Mouse (Mus musculus): ENCODE measurements around the gene Lypd5. TPM values are rescaled to one million over a fixed set of nuclear protein-coding genes. Genes with fewer than 3 reads are reported as not detected.

The Lypd5 gene
- polyA plus RNA-seq, 1 experiment from 2014 or later, result not detected

DNA sequence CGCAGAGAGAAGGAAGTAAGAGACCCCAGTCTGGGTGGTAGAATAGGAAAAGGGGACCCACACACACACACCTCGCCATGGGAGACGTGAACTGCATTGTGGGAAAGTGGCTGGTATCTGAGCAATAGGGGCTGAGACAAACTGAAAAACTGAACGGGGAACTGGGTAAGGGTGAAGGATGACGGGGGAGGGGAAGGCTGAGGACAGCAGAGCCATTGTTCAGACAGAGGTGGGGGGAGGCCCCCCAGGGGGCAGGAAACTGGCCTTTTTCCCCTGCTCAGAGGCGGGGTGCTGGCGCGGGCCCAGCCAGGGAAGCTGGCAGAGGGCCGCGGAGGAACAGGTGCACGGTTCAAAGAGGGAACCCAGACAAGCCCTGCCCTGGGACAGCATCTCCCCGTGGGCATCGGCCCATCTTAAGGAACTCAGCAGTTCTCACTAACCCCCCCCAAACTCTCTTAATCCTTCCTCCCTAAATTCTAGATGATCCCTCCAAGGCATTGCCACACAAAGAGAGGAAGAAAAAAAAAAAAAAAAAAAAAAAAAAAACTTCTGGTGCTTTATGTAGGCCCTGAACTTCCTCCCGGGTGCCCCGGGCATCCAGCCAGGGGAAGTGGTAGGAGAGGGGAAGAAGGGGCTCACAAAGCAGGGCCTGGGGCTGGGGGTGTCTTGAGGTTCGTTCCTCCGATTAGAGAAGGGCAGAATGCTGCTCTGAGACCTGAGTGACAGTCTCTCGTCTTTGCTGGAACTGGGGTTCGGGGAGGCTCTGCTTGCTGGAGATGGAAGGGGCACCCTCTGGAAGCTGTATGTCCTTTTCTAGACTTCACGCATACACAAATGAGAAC lies 24.8 kb downstream of the Lypd5 start:
- no peaks in the 10 kb centered on the region for H3K36me3 ChIP-seq (ENCODE audit: control insufficient read depth, insufficient read depth)
- H3K9me3 ChIP-seq (replicated peaks; ENCODE audit: control insufficient read depth, low read length), result no peaks in the 10 kb centered on the region
- peaks cover 15% of the 10 kb centered on the region for H3K4me1 ChIP-seq (ENCODE audit: control insufficient read depth, insufficient read depth, low read length)
- WGBS, result 45% methylated on average over 17 of the region's 20 CpGs
- H3K27me3 ChIP-seq (ENCODE audit: control insufficient read depth, insufficient read depth, low read length), result peaks cover 2% of the 10 kb centered on the region; the same call in 1 of the 2 replicates
- peak overlapping the region; percentile 40 for H3K4me2 ChIP-seq (ENCODE audit: low read depth, low read length)
- peak; percentile 8; the same call in 1 of the 2 replicates for ATAC-seq (replicated peaks; ENCODE audit: extremely low read depth, insufficient read depth, low FRiP score)
- 0 out of 2 replicates have a peak overlapping the region, but pooled peaks have one; percentile 11 for H3K9ac ChIP-seq (ENCODE audit: low read length)
- peak overlapping the region; percentile 77 for H3K27ac ChIP-seq (ENCODE audit: low read length)
- peak overlapping the region; percentile 7; the same call in 1 of the 2 replicates for H3K4me3 ChIP-seq (ENCODE audit: low read length)

DNA sequence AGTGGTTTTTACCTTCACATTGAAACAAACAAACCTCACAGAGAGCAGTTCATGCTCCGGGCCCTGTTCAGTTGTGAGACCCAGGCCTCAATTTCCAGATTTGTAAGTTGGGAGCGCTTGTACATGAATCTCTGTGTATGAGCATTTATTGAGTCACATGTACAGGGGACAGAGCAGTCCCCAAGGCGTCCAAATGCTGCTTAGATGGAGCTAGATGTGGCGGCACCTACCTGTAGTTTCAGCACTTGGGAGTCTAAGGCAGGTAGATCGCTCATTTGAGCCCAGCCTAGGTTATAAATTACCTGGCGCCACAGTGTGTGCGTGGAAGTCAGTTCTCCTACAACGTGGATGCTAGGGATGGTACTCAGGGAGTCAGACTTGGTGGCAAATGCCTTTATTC lies 27.5 kb downstream of the Lypd5 start:
- H3K4me2 ChIP-seq (ENCODE audit: low read depth, low read length), result no peak overlapping the region
- H3K9ac ChIP-seq (ENCODE audit: low read length), result no peak overlapping the region
- no peak overlapping the region for H3K27ac ChIP-seq (ENCODE audit: low read length)

DNA sequence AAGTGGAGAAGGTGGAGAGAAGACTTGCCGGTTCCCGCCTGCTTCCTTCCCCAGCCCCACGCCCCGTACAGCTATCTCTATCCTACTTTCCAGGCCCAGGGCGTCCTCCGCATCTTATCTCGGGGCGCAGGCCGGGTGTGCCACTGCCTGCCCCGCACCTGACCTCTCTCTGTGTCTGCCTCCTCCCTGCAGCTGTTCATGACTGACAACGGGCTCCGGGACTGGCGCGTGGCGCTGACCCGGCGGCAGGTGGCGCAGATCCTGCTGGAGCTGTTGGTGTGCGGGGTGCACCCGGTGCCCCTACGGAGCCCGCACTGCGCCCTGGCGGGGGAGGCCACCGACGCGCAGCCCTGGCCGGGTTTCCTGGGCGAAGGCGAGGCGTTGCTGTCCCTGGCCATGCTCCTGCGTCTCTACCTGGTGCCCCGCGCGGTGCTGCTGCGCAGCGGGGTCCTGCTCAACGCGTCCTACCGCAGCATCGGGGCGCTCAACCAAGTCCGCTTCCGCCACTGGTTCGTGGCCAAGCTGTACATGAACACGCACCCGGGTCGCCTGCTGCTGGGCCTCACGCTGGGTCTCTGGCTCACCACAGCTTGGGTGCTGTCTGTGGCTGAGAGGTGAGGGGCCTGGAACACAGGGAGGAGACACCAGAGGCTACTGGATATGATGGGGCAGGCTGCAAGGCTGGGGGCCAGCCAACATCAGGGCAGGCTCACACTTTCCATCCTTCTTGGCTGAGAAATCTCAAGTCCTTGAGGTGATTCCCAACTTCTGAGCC lies 28.3 kb downstream of the Lypd5 start:
- Histone ChIP-seq H3K36me3 (ENCODE audit: control insufficient read depth, insufficient read depth) (no peaks in the 10 kb centered on the region), H3K4me2 (ENCODE audit: low read depth, low read length) (peak overlapping the region; percentile 68), H3K4me1 (ENCODE audit: control insufficient read depth, insufficient read depth, low read length) (peaks cover 15% of the 10 kb centered on the region), H3K9me3 (replicated peaks; ENCODE audit: control insufficient read depth, low read length) (no peaks in the 10 kb centered on the region), H3K27me3 (ENCODE audit: control insufficient read depth, insufficient read depth, low read length) (no peaks in the 10 kb centered on the region; the same call in 1 of the 2 replicates), H3K9ac (ENCODE audit: low read length) (peak overlapping the region; percentile 43), H3K27ac (ENCODE audit: low read length) (0 out of 2 replicates have a peak overlapping the region, but pooled peaks have one; percentile 52), H3K4me3 (ENCODE audit: low read length) (peak overlapping the region; percentile 39)
- peak; percentile 49 for ATAC-seq (replicated peaks; ENCODE audit: extremely low read depth, insufficient read depth, low FRiP score)
- 9% methylated on average over 49 of the region's 49 CpGs for WGBS

More for the DNA sequence above, 27.5 kb downstream of the Lypd5 start:
- no peak for ATAC-seq (replicated peaks; ENCODE audit: extremely low read depth, insufficient read depth, low FRiP score)
- Histone ChIP-seq H3K9me3 (replicated peaks; ENCODE audit: control insufficient read depth, low read length) (no peaks in the 10 kb centered on the region), H3K27me3 (ENCODE audit: control insufficient read depth, insufficient read depth, low read length) (no peaks in the 10 kb centered on the region; the same call in 1 of the 2 replicates), H3K4me3 (ENCODE audit: low read length) (no peak overlapping the region), H3K36me3 (ENCODE audit: control insufficient read depth, insufficient read depth) (no peaks in the 10 kb centered on the region), H3K4me1 (ENCODE audit: control insufficient read depth, insufficient read depth, low read length) (peaks cover 15% of the 10 kb centered on the region)
- 86% methylated on average over 8 of the region's 8 CpGs for WGBS

DNA sequence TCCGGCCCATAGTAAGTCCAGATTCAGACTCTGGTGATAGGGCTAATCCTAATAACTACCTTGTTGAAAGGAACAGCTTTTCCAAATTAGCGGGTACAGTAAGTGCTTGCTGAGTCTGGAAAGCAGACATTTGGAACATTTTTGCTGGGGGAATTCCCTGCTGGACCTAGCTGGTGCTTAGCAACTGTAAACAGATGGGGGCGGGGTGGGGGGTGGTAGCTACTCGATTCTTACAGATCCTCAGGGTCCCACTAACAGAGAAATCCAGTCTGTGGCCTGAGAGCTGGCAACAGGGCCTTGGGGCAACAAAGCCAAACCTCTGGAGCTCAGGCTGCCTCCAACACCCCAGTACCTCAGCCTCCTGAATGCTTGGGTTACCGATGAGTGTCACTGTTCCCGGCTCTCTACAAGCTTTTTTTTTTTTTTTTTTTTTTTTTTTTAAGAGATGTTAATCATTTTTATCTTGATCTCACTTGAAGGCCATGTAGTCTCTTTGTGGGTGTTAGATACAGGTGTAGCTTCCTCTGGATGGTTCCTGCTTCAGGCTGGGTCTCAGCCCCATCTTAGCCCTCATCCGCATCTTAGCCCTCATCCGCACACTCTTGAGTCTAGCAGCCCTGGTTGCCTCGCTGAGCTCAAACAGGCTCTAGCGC lies 29.2 kb downstream of the Lypd5 start:
- H3K36me3 ChIP-seq (ENCODE audit: control insufficient read depth, insufficient read depth), result no peaks in the 10 kb centered on the region
- no peak overlapping the region for H3K4me2 ChIP-seq (ENCODE audit: low read depth, low read length)
- ATAC-seq (replicated peaks; ENCODE audit: extremely low read depth, insufficient read depth, low FRiP score), result no peak
- no peaks in the 10 kb centered on the region for H3K9me3 ChIP-seq (replicated peaks; ENCODE audit: control insufficient read depth, low read length)
- H3K4me3 ChIP-seq (ENCODE audit: low read length), result no peak overlapping the region
- WGBS, result 66% methylated on average over 10 of the region's 10 CpGs
- peak overlapping the region; percentile 31; the same call in 1 of the 2 replicates for H3K27ac ChIP-seq (ENCODE audit: low read length)
- H3K9ac ChIP-seq (ENCODE audit: low read length), result no peak overlapping the region
- H3K27me3 ChIP-seq (ENCODE audit: control insufficient read depth, insufficient read depth, low read length), result no peaks in the 10 kb centered on the region; the same call in 1 of the 2 replicates
- peaks cover 13% of the 10 kb centered on the region for H3K4me1 ChIP-seq (ENCODE audit: control insufficient read depth, insufficient read depth, low read length)

DNA sequence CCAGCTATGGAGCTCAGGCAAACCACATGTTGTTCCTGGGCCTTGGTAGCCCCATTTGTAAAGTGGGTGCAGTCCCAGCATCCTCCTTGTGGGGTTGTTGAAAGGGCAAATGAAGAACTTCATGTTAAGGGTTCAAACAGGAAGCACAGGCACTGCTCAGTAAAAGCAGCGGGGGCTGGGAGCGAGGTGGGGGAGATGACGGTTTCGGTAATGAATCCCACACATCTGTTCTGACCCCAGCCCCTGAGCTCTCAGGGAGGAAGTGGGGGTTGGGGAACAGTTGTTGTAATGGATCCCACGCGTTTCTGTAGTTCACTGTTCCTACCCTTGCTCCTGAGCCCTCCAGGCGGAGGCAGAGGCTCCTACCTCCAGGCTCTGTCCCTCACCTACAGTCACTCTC lies 30.9 kb downstream of the Lypd5 start:
- Histone ChIP-seq H3K36me3 (ENCODE audit: control insufficient read depth, insufficient read depth) (no peaks in the 10 kb centered on the region), H3K27ac (ENCODE audit: low read length) (peak overlapping the region; percentile 17; the same call in 1 of the 2 replicates), H3K27me3 (ENCODE audit: control insufficient read depth, insufficient read depth, low read length) (peaks cover 4% of the 10 kb centered on the region; the same call in 1 of the 2 replicates), H3K4me1 (ENCODE audit: control insufficient read depth, insufficient read depth, low read length) (peaks cover 7% of the 10 kb centered on the region), H3K9ac (ENCODE audit: low read length) (no peak overlapping the region), H3K4me2 (ENCODE audit: low read depth, low read length) (no peak overlapping the region), H3K9me3 (replicated peaks; ENCODE audit: control insufficient read depth, low read length) (no peaks in the 10 kb centered on the region), H3K4me3 (ENCODE audit: low read length) (no peak overlapping the region)
- ATAC-seq (replicated peaks; ENCODE audit: extremely low read depth, insufficient read depth, low FRiP score), result 0 out of 2 replicates have a peak, but pooled peaks have one; percentile 8
- WGBS, result 43% methylated on average over 7 of the region's 7 CpGs

DNA sequence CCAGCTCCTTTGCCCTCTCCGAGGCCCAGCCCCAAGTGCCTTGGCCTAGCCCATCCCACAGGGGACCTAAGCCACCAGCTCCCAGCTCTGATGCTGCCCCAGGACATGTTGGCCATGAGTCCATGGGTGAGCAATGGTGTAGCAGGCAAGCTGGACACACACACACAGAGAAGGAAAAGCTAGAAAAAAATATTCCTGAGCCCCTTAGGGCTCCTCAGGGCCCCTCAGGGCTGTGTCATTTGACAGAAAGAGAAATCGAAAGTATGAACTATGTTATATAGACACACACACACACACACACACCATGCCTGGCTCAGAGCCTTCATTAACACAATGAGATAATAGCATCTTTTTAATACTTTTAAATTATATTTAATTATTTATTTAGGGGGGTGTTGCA lies 31.4 kb downstream of the Lypd5 start:
- H3K4me2 ChIP-seq (ENCODE audit: low read depth, low read length), result no peak overlapping the region
- H3K9ac ChIP-seq (ENCODE audit: low read length), result no peak overlapping the region
- H3K4me3 ChIP-seq (ENCODE audit: low read length), result no peak overlapping the region
- H3K9me3 ChIP-seq (replicated peaks; ENCODE audit: control insufficient read depth, low read length), result no peaks in the 10 kb centered on the region
- 0 out of 2 replicates have a peak overlapping the region, but pooled peaks have one; percentile 17 for H3K27ac ChIP-seq (ENCODE audit: low read length)
- no peak for ATAC-seq (replicated peaks; ENCODE audit: extremely low read depth, insufficient read depth, low FRiP score)
- H3K36me3 ChIP-seq (ENCODE audit: control insufficient read depth, insufficient read depth), result no peaks in the 10 kb centered on the region
- 65% methylated on average over 2 of the region's 2 CpGs for WGBS
- peaks cover 7% of the 10 kb centered on the region for H3K4me1 ChIP-seq (ENCODE audit: control insufficient read depth, insufficient read depth, low read length)
- H3K27me3 ChIP-seq (ENCODE audit: control insufficient read depth, insufficient read depth, low read length), result peaks cover 4% of the 10 kb centered on the region; the same call in 1 of the 2 replicates

DNA sequence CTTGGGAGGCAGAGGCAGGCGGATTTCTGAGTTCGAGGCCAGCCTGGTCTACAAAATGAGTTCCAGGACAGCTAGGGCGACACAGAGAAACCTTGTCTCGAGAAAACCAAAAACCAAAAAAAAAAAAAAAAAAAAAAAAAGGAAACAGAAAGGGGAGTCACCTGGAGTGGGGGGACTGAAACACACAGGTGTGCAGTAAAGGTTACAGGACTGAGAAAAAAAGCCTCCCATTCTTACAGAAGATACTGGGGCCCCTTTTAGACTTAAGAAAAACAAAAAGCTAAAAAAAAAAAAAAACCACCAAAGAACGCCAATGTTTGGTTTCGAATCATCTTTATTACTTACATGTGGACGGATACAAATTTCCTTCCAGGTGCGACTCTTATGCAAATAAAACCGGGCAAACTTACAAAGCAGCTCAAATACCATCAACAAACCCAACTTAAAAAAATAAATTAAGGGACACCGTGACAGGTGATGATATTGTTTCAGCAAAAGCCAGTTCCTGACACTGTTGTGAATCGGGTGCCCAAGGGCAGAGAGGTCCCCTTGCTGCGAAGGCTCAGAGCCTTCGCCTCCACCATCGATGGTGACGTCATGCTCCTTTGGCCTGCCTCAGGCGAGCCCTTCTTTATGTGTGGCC lies 33.9 kb downstream of the Lypd5 start:
- H3K4me1 ChIP-seq (ENCODE audit: control insufficient read depth, insufficient read depth, low read length), result no peaks in the 10 kb centered on the region
- no peak overlapping the region for H3K9ac ChIP-seq (ENCODE audit: low read length)
- WGBS, result 75% methylated on average over 16 of the region's 16 CpGs
- H3K9me3 ChIP-seq (replicated peaks; ENCODE audit: control insufficient read depth, low read length), result no peaks in the 10 kb centered on the region
- no peak overlapping the region for H3K4me3 ChIP-seq (ENCODE audit: low read length)
- H3K27me3 ChIP-seq (ENCODE audit: control insufficient read depth, insufficient read depth, low read length), result peaks cover 4% of the 10 kb centered on the region; the same call in 1 of the 2 replicates
- H3K27ac ChIP-seq (ENCODE audit: low read length), result no peak overlapping the region
- no peaks in the 10 kb centered on the region for H3K36me3 ChIP-seq (ENCODE audit: control insufficient read depth, insufficient read depth)
- H3K4me2 ChIP-seq (ENCODE audit: low read depth, low read length), result no peak overlapping the region
- ATAC-seq (replicated peaks; ENCODE audit: extremely low read depth, insufficient read depth, low FRiP score), result no peak

DNA sequence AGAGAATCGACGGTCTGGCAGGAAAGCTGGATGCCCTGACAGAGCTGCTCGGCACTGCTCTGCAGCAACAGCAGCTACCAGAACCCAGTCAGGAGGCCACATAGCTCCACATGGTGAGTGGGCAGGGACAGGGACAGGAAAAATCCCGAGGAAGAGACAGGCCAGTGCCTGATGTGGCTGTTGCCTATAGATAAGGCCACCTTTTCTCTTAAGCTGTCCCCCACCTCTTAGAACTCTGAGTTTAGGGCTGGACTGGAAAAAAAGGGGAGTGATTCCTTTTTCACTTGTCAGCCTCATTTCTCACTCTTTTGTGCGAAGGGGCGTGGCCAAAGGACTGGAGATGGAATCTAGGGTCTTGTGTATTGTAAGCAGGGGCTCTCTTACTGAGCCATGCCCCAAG lies 35.1 kb downstream of the Lypd5 start:
- no peaks in the 10 kb centered on the region for H3K4me1 ChIP-seq (ENCODE audit: control insufficient read depth, insufficient read depth, low read length)
- H3K9ac ChIP-seq (ENCODE audit: low read length), result no peak overlapping the region
- no peak for ATAC-seq (replicated peaks; ENCODE audit: extremely low read depth, insufficient read depth, low FRiP score)
- no peak overlapping the region for H3K4me2 ChIP-seq (ENCODE audit: low read depth, low read length)
- H3K4me3 ChIP-seq (ENCODE audit: low read length), result no peak overlapping the region
- H3K27ac ChIP-seq (ENCODE audit: low read length), result no peak overlapping the region
- 49% methylated on average over 6 of the region's 6 CpGs for WGBS
- H3K9me3 ChIP-seq (replicated peaks; ENCODE audit: control insufficient read depth, low read length), result no peaks in the 10 kb centered on the region
- H3K27me3 ChIP-seq (ENCODE audit: control insufficient read depth, insufficient read depth, low read length), result peaks cover 4% of the 10 kb centered on the region; the same call in 1 of the 2 replicates
- H3K36me3 ChIP-seq (ENCODE audit: control insufficient read depth, insufficient read depth), result no peaks in the 10 kb centered on the region
